Mouse (Mus musculus) adrenal gland (tissue): ENCODE data around the gene Polr2e.

Source experiments
- intact Hi-C: fragments of 180-260 bp; cut with DNase I; formaldehyde crosslinking; loops from one replicate; pipeline ENCODE4 v1.15.1; 2025

Gene Polr2e

GRCm38 (mm10) chr10:79991099-79991498 is 48.5 kb downstream of the Polr2e start:
- intact Hi-C loops, result no loop called here

- intact Hi-C loops, result loop anchor here (5.0 kb wide), 2 partner anchors 122 to 152 kb away; partner anchors contain the start of gene Cbarp
These were observed 49.7 kb downstream of the Polr2e start for GRCm38 (mm10) chr10:79989870-79990269.

- intact Hi-C loops, result loop anchor here (5.0 kb wide), 2 partner anchors 123 to 153 kb away; partner anchors contain the start of gene Cbarp
These were observed 50.3 kb downstream of the Polr2e start for GRCm38 (mm10) chr10:79989272-79989786.

- intact Hi-C loops, result loop anchor here (5.0 kb wide), 2 partner anchors 124 to 154 kb away; partner anchors contain the start of gene Cbarp
These were observed 50.9 kb downstream of the Polr2e start, which contains the start of gene Cnn2 for GRCm38 (mm10) chr10:79988506-79989271. TSS of gene Cnn2 (plus strand) at chr10:79988584.

GRCm38 (mm10) chr10:79987771-79988505 is 51.7 kb downstream of the Polr2e start:
- intact Hi-C loops, result loop anchor here (5.0 kb wide), 2 partner anchors 124 to 154 kb away; partner anchors contain the start of gene Cbarp

GRCm38 (mm10) chr10:79986963-79987362 is 52.6 kb downstream of the Polr2e start:
- intact Hi-C loops, result loop anchor here (5.0 kb wide), 2 partner anchors 125 to 155 kb away; partner anchors contain the start of gene Cbarp

GRCm38 (mm10) chr10:79986232-79986878 is 53.2 kb downstream of the Polr2e start:
- intact Hi-C loops, result loop anchor here (5.0 kb wide), 2 partner anchors 126 to 156 kb away; partner anchors contain the start of gene Cbarp
